Comparison of ENCODE assay signal across 8 mouse cellular contexts in genomic region chr3:146520798-146521651, GRCm38 (mm10). TPM values are rescaled to one million over a fixed set of nuclear protein-coding genes. Genes with fewer than 3 reads are reported as not detected.
DNase-seq lines count a peak whose midpoint lies in the region; ATAC-seq and TF ChIP-seq lines count a peak whose summit lies in the region.

Rpf1 (minus strand) TSS chr3:146521429.

- peak within 1 kb of the TSS; percentile 67 for H3K4me2 ChIP-seq in hindbrain, embryonic 13.5 days

- peak within 1 kb of the TSS; percentile 98 for H3K27ac ChIP-seq in hindbrain, embryonic 13.5 days

- CTCF ChIA-PET in Patski (lab: Charles Lee) = interaction anchor here (1.7 to 2.3 kb wide), 2 partner anchors 28 to 47 kb away, joined by 4 to 7 read pairs; no protein-coding TSS in a partner anchor

- no peaks in the 10 kb centered on the region for H3K9me3 ChIP-seq in hindbrain, embryonic 13.5 days

- H3K27me3 ChIP-seq in Patski = no peaks in the 10 kb centered on the region
- H3K27me3 ChIP-seq in hindbrain, embryonic 13.5 days = no peaks in the 10 kb centered on the region

- peak within 1 kb of the TSS; percentile 74 for H3K4me3 ChIP-seq in hindbrain, embryonic 13.5 days

- in situ Hi-C loops in Patski (cut with MboI; ENCODE audit: low pct_unique_long_range_greater_than_20kb) = no loop called here

- no peak for TF ChIP-seq CTCF in Patski (IDR thresholded peaks at IDR 0.05)

- H3K9ac ChIP-seq in hindbrain, embryonic 13.5 days = peak within 1 kb of the TSS; percentile 85

- POLR2A ChIA-PET in Patski (lab: Charles Lee) = interaction anchor here (1.3 to 1.9 kb wide), 2 partner anchors 9 to 21 kb away, joined by 3 to 10 read pairs; partner anchors contain the start of genes Gng5 and Spata1

- WGBS in hindbrain, embryonic 13.5 days = under 1% methylated on average over 76 of the region's 82 CpGs

- peak; percentile 90 for ATAC-seq in Patski
- ATAC-seq in hindbrain, embryonic 13.5 days (ENCODE audit: low FRiP score) = peak; percentile 97

- peak; percentile 82 for DNase-seq in Patski (ENCODE audit: low read depth, low spot score)
- peak; percentile 90 to 91 for DNase-seq in cerebellum, postnatal 14 days
- peak; percentile 83 to 87 for DNase-seq in frontal cortex, postnatal 14 days (ENCODE audit: low spot score in 2 of 2)
- peak; percentile 76 for DNase-seq in layer of hippocampus, postnatal 25 days (ENCODE audit: extremely low spot score in 1 of 2, low spot score in 1 of 2)
- DNase-seq in lung, postnatal 25 days (ENCODE audit: low spot score) = peak; percentile 94
- DNase-seq in retina, embryonic 14.5 days (ENCODE audit: low spot score) = peak; percentile 92
- DNase-seq in thymus, postnatal 4 days = peak; percentile 88

- H3K36me3 ChIP-seq in hindbrain, embryonic 13.5 days = peaks cover 18% of the 10 kb centered on the region

- H3K4me1 ChIP-seq in hindbrain, embryonic 13.5 days (replicated peaks) = peaks cover 4% of the 10 kb centered on the region; the same call in 1 of the 2 replicates

RNA-seq across cellular contexts. Expression of gene Rpf1, which starts in this region (rescaled TPM):
- polyA plus RNA-seq in Patski (2021) = 78.9 TPM
- 48.9 and 49.6 TPM in 2 replicates for polyA plus RNA-seq in hindbrain, embryonic 13.5 days (2015; fragmentation: Nextera tagmentation; extraction: Ambion mirVana)
- 10 to 100 TPM; 14.6 to 17.5 TPM for total RNA-seq in layer of hippocampus, postnatal 25 days (2021)

Comparison
In these comparisons a context has a peak if more than half of its experiments do, and no peak if none do; other contexts are left out.
1. Peak in every context shown above with its lines: DNase-seq, ATAC-seq, H3K4me3 ChIP-seq and H3K27ac ChIP-seq.